Mouse (Mus musculus) T-cell, adult 2 months (primary cell): ENCODE data around the gene Cd200.

Source experiments
- DNase-seq: peaks from one replicate; pipeline ENCODE4 v3.0.0; 2022; ENCODE audit warnings: low spot score

The Cd200 gene

DNA sequence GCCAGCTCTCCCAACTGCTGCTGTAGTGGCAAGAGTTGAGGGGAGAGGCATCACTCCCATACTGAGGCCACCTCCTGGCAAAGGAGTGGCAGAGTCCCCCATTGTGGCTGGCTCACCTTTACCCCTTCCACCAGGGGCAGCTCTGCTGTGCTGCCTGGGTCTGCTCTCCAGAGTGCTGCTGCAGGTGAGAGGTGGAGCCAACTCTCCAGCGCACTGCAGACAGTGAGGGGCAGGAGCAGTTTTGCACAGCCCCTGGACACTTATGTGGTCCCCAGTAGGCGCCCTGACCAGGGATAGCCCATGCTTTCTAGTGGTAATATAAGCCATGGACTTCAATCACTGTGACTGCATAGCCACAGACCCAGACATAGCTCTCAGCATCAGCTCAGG, 74.5 kb downstream of the Cd200 start:
- no peak for DNase-seq

DNA sequence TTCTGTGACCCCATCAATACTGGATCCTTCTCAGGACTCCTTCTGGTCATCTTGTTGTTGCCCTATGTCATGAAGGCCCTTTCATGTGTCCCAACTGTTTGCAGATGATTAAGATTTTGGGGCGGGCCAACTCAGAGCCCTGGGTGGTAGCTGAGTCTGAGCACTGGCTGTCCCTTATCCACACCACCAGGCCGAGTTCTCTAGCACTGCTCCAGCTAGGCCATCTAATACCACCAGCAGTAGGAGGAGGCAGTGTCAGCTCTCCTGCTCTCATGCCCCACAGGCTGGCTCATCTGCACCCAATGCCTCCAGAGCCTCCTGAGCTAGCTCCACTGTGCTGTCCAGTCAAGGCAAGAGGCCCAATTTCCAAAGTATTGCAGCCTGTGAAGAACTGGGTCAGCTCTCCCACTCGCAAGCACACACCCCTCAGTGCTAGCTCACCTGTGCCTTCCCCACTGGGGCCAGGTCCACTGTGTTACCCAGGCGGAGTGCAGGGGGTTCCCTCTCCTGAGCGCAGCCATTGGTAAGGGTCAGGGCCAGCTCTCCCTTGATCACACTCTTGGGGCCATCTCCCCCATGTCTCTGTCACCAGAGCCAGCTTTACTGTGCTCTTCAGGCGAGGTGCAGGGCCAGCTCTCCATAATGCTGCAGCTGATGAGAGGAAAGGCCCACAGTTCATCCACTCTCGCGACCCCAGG, 75.0 kb downstream of the Cd200 start:
- DNase-seq, result no peak

DNA sequence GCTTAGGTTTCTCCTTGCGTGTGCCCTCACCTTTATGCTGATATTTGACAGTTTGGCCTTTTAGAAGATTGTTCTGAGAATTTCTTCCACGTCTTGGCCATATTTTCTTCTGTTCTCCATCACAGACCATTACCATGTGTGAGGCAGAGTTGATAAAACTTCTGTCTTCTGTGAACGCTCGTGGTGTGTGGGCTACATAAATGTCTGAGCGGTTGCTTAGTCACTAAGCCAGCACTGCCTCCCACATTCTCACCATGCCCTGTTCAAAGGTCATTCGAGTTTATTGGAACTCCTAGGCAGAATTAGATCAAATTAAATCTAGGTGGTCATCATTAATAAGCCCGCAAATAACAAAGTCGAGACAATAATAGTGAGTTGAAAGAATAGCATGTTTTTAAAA, 76.3 kb downstream of the Cd200 start:
- no peak for DNase-seq
